Mouse (Mus musculus): ENCODE measurements around the gene Pias3.

GRCm38 (mm10) chr3:96647365-96647764, 48.8 kb upstream of the Pias3 start:
- TF ChIP-seq POLR2A (IDR thresholded peaks at IDR 0.05; ENCODE audit: extremely low read depth, insufficient read depth, low read length) (no peak), CTCF (IDR thresholded peaks at IDR 0.05; ENCODE audit: low read depth, low read length) (no peak)

Data from liver, adult 2 months (tissue).